In the genomic region with DNA sequence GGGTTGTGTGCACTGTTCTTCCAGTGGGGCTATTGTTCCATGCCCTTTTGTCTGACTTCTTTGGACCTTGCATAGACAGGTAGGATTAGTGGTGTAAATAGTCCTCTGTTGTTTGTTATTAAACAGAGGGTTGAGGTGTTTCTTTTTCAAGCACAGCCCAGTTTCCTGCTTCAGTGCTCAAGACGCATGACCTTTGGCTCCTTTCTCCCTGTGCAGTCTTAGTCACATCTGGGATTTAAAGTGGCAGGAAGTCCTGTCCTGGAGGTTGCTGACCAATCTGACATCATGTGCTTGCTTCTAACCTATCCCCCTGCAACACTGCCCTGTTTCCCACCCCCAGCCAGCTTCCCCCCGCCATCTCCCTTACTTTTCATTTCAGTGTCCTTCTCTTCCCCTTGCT, we compare ENCODE assay signal across 12 mouse cellular contexts. TPM values are rescaled to one million over a fixed set of nuclear protein-coding genes. Genes with fewer than 3 reads are reported as not detected.
DNase-seq lines count a peak whose midpoint lies in the region; ATAC-seq and TF ChIP-seq lines count a peak whose summit lies in the region.
"Had no signal": no experiment of that assay in that cellular context is flagged by ENCODE, and none has a peak within 500 bp of the region (broad histone marks: within the 10 kb centered on the region; RNA-seq: fewer than 3 reads in every experiment).

No protein-coding gene starts in this region.

- no peaks in the 10 kb centered on the region for H3K9me3 ChIP-seq in heart, postnatal 0 days (replicated peaks; ENCODE audit: control insufficient read depth, low read length)
- H3K9me3 ChIP-seq in intestine, embryonic 14.5 days (ENCODE audit: control insufficient read depth, low read length): no peaks in the 10 kb centered on the region
- H3K9me3 ChIP-seq: embryonic facial prominence, embryonic 13.5 days had no signal

- intact Hi-C loops in heart, postnatal 14 days (cut with DNase I): no loop called here

- H3K4me2 ChIP-seq in heart, postnatal 0 days (ENCODE audit: low read depth, low read length): no peak overlapping the region
- no peak overlapping the region for H3K4me2 ChIP-seq in intestine, embryonic 14.5 days (ENCODE audit: low read length)
- H3K4me2 ChIP-seq: embryonic facial prominence, embryonic 13.5 days; liver, embryonic 11.5 days had no signal

- TF ChIP-seq POLR2A in kidney, adult 2 months (IDR thresholded peaks at IDR 0.05; ENCODE audit: low read depth, low read length): no peak
- no peak for TF ChIP-seq POLR2A in small intestine, adult 2 months (IDR thresholded peaks at IDR 0.05; ENCODE audit: low read depth, low read length)

- H3K27me3 ChIP-seq in heart, postnatal 0 days (ENCODE audit: control insufficient read depth, insufficient read depth, low read length): no peaks in the 10 kb centered on the region
- H3K27me3 ChIP-seq in intestine, embryonic 14.5 days (replicated peaks; ENCODE audit: control insufficient read depth, insufficient read depth, low read length): no peaks in the 10 kb centered on the region
- no peaks in the 10 kb centered on the region for H3K27me3 ChIP-seq in kidney, adult 2 months (replicated peaks; ENCODE audit: control insufficient read depth, insufficient read depth, low read length)
- H3K27me3 ChIP-seq in small intestine, adult 2 months (ENCODE audit: control insufficient read depth, insufficient read depth, low read length): no peaks in the 10 kb centered on the region
- H3K27me3 ChIP-seq: embryonic facial prominence, embryonic 13.5 days had no signal

- peak; percentile 55; the same call in 1 of the 2 replicates for ATAC-seq in heart, postnatal 0 days (ENCODE audit: insufficient read depth, low read depth)
- peak; percentile 55; the same call in 1 of the 2 replicates for ATAC-seq in intestine, embryonic 14.5 days (replicated peaks; ENCODE audit: low FRiP score, low TSS enrichment, low read depth)

- WGBS in heart, postnatal 0 days: 58% methylated on average over 2 of the region's 2 CpGs
- WGBS in intestine, embryonic 14.5 days: 60% methylated on average over 2 of the region's 2 CpGs
- 31% methylated on average over 2 of the region's 2 CpGs for WGBS in kidney, adult 2 months
- 32% methylated on average over 2 of the region's 2 CpGs for WGBS in small intestine, adult 2 months

- no peak for TF ChIP-seq CTCF in heart, postnatal 0 days (IDR thresholded peaks at IDR 0.05; ENCODE audit: low read depth)
- no peak for TF ChIP-seq CTCF in kidney, adult 2 months (conservative IDR thresholded peaks at IDR 0.05; ENCODE audit: insufficient read depth, insufficient read length, low read depth, low read length)
- no peak for TF ChIP-seq CTCF in small intestine, adult 2 months (IDR thresholded peaks at IDR 0.05; ENCODE audit: extremely low read depth, insufficient read length, insufficient replicate concordance, low read depth, low read length)

- no peak for TF ChIP-seq EP300 in heart, postnatal 0 days (IDR thresholded peaks at IDR 0.05; ENCODE audit: low read depth)

- DNase-seq in heart, postnatal 0 days (ENCODE audit: low spot score): peak; percentile 22
- DNase-seq in heart, postnatal 14 days: no peak
- no peak for DNase-seq in intestine, embryonic 14.5 days (ENCODE audit: low spot score)
- DNase-seq in kidney, adult 2 months: peak; percentile 92
- DNase-seq in c-Kit-positive CD71-positive TER-119-positive erythroid progenitor cells, embryonic 14.5 days (ENCODE audit: low spot score): no peak
- DNase-seq in urinary bladder, adult 2 months (ENCODE audit: low spot score): no peak
- DNase-seq: cerebellum, adult 11-12 months had no signal

- peaks cover 9% of the 10 kb centered on the region; the same call in 1 of the 2 replicates for H3K4me1 ChIP-seq in heart, postnatal 0 days (ENCODE audit: control insufficient read depth, insufficient read depth)
- H3K4me1 ChIP-seq in intestine, embryonic 14.5 days (replicated peaks; ENCODE audit: control insufficient read depth, insufficient read depth, low read length): peaks cover 4% of the 10 kb centered on the region; the same call in 1 of the 2 replicates
- H3K4me1 ChIP-seq in kidney, adult 2 months (ENCODE audit: control insufficient read depth, insufficient read depth, low read length): peaks cover 17% of the 10 kb centered on the region
- H3K4me1 ChIP-seq in small intestine, adult 2 months (ENCODE audit: control insufficient read depth, insufficient read depth, insufficient read length, low read length): peaks cover 9% of the 10 kb centered on the region; the same call in 1 of the 2 replicates

- no peak overlapping the region for H3K4me3 ChIP-seq in heart, postnatal 0 days (ENCODE audit: low read depth, low read length)
- no peak overlapping the region for H3K4me3 ChIP-seq in intestine, embryonic 14.5 days (ENCODE audit: low read depth, low read length)
- no peak overlapping the region for H3K4me3 ChIP-seq in kidney, adult 2 months (ENCODE audit: insufficient read depth, low read depth, low read length)
- no peak overlapping the region for H3K4me3 ChIP-seq in small intestine, adult 2 months (ENCODE audit: low read depth, low read length)
- H3K4me3 ChIP-seq: embryonic facial prominence, embryonic 13.5 days; left cerebral cortex, adult 2 months had no signal

- H3K27ac ChIP-seq in heart, postnatal 0 days (ENCODE audit: low read depth): no peak overlapping the region
- 0 out of 2 replicates have a peak overlapping the region, but pooled peaks have one; percentile 33 for H3K27ac ChIP-seq in intestine, embryonic 14.5 days (ENCODE audit: low read depth)
- peak overlapping the region; percentile 76 for H3K27ac ChIP-seq in kidney, adult 2 months (ENCODE audit: insufficient read depth, low read depth, low read length)
- peak overlapping the region; percentile 54; the same call in 1 of the 2 replicates for H3K27ac ChIP-seq in small intestine, adult 2 months (ENCODE audit: insufficient read depth, low read depth, low read length)
- H3K27ac ChIP-seq: embryonic facial prominence, embryonic 13.5 days; left cerebral cortex, adult 2 months had no signal

- H3K9ac ChIP-seq in heart, postnatal 0 days (replicated peaks; ENCODE audit: low read depth, low read length): no peak overlapping the region
- no peak overlapping the region for H3K9ac ChIP-seq in intestine, embryonic 14.5 days (ENCODE audit: low read length)
- H3K9ac ChIP-seq: embryonic facial prominence, embryonic 13.5 days had no signal

- H3K36me3 ChIP-seq in heart, postnatal 0 days (replicated peaks; ENCODE audit: control insufficient read depth, insufficient read depth, low read length): no peaks in the 10 kb centered on the region
- no peaks in the 10 kb centered on the region for H3K36me3 ChIP-seq in intestine, embryonic 14.5 days (ENCODE audit: control insufficient read depth, insufficient read depth, low read length)
- no peaks in the 10 kb centered on the region for H3K36me3 ChIP-seq in kidney, adult 2 months (ENCODE audit: control insufficient read depth, insufficient read depth, low read length)
- H3K36me3 ChIP-seq in small intestine, adult 2 months (ENCODE audit: control insufficient read depth, insufficient read depth, low read length): no peaks in the 10 kb centered on the region
- H3K36me3 ChIP-seq: embryonic facial prominence, embryonic 13.5 days had no signal

RNA-seq across cellular contexts. Expression of a gene that starts 14.9 kb away (rescaled TPM):
- total RNA-seq in heart, postnatal 0 days (2014; rRNA removed; ENCODE audit: low replicate concordance): 28.1 and 31.1 TPM in 2 replicates
- polyA plus RNA-seq in heart, postnatal 0 days (2015; fragmentation: Nextera tagmentation; extraction: Ambion mirVana): 14.8 and 15.4 TPM in 2 replicates
- 10 to 100 TPM; 20.9 to 22.4 TPM for total RNA-seq in heart, postnatal 14 days (2021)
- 39.9 and 41.1 TPM in 2 replicates for polyA plus RNA-seq in intestine, embryonic 14.5 days (2014; fragmentation: Nextera tagmentation; extraction: Ambion mirVana)
- polyA plus RNA-seq in kidney, adult 2 months (2012; rRNA removed): 21.7 and 23.7 TPM in 2 replicates
- polyA plus RNA-seq in small intestine, adult 2 months (2012; rRNA removed): 6.0 and 7.0 TPM in 2 replicates
- polyA plus RNA-seq in urinary bladder, adult 2 months (2012; rRNA removed): 17.2 and 21.2 TPM in 2 replicates
- total RNA-seq: MEL had no signal

Comparison
In these comparisons a context has a peak if more than half of its experiments do, and no peak if none do; other contexts are left out.
1. DNase-seq: peak in heart, postnatal 0 days (single experiment) and kidney, adult 2 months (single experiment); none in heart, postnatal 14 days (0 of 2), intestine, embryonic 14.5 days (single experiment), c-Kit-positive CD71-positive TER-119-positive erythroid progenitor cells, embryonic 14.5 days (single experiment) and urinary bladder, adult 2 months (single experiment).